Mouse (Mus musculus) frontal cortex, postnatal 14 days (tissue): Measurements from ENCODE around the gene Ndufb6.

ENCODE experiments used
- DNase-seq, 2 experiments: peaks; one replicate each; pipeline ENCODE4 v3.0.0; 2022; ENCODE audit warnings: low spot score in 2 of 2

The Ndufb6 gene

DNA sequence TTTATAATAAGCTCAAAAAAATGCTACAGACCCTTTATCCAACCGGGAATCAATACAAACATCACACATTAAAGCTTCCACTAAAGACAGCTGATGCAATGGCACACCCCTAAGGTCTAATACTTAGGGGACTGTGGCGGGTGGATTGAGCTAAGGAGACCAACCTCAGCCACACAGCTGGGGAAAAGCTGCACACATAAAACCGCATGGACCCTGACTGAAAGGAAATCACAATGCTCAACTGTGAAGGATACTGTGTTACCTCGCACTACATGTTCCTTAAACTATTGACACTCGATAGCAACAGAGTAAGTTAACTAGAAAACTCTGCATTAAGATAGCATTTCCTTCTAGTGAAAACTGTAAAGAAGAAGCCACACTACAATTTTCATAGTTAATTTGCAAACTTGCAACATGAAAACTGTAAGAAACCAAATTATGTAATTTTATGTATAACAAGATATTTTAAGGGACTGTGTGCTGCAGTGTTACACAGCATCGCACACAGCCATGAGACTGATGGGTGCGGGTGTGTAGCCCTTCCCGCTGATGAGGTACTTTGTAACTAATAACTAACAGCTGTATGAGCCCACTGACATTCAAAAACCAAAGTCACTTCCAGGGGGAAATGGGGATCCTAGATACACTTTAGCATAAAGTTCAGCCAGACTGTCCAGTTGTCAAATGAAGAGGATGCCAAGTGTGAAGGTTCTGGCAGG is 24.7 kb downstream of the Ndufb6 start:
- no peak for DNase-seq

DNA sequence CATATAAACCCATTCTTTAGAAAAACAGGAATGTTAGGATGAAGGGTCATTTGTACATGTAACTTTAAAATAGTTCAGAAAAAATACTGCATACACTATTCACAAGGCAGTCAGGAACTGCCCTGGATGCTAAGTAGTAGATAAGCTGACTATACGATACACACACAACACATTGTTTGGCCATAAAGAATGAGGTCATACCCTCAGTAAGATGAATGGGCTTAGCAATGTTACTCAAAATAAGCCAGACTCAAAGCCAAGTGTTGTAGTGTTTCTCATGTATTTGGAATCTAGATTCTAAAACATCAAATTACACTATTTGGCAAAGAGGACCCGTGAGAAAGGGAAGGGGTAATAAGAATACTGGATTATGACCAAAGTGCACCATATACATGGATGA is 25.5 kb downstream of the Ndufb6 start:
- DNase-seq, result no peak

GRCm38 (mm10) chr4:40250984-40251383 is 28.2 kb downstream of the Ndufb6 start:
- DNase-seq, result no peak

DNA sequence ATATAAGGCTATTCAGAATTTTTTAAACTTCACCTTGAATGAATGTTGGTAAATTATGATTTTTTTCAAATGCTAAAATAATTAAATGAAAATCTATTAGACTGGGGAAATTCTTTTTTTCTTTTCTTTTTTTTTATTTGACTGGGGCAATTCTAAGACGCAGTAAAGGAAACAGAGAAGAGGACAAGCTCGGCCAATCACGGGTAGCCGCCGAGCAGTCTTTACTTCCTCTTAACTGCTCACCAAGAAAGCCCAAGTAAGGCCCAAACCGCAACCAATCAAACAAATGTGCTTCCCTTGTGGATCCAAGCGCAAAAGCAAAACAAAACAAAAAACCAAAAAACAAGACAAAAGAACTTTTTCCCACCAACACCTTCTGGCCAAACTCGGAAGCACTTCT is 35.2 kb downstream of the Ndufb6 start:
- DNase-seq, result no peak

DNA sequence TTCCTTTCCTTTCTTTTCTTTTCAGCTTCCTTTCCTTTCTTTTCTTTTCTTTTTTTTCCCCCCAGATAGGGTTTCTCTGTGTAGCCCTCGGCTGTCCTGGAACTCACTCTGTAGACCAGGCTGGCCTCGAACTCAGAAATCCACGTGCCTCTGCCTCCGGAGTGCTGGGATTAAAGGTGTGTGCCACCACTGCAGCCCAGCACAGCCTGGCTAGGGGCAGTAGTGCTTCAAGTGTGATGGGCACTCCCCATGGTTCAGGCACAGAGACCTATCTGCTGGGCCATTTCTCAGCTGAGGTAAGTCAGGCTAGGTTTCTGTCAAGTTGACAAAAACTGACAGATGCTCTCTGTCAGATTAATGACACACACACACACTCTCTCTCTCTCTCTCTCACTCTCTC is 36.2 kb downstream of the Ndufb6 start:
- no peak for DNase-seq

GRCm38 (mm10) chr4:40241928-40242327 is 37.3 kb downstream of the Ndufb6 start:
- DNase-seq, result no peak

DNA sequence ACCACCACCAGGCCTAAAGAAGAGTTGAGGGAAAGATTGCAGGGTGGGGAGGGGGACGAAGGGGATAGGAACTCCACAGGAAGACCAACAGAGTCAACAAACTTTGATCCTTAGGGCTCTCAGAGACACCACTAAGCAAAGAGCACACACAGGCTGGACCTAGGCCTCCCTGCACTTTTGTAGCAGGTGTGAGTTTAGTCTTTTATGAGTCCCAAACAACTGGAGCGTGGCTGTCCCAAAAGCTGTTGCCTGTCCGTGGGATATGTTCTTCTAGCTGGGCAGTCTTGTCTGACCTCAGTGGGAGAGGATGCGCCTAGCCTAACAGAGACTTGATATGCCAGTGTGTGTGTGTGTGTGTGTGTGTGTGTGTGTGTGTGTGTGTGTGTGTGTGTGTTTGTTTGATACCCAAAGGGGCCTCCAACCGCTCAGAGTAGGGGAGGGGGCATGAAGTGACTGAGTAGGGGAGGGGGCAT is 38.9 kb downstream of the Ndufb6 start:
- no peak for DNase-seq

- DNase-seq, result no peak
Measured at GRCm38 (mm10) chr4:40239409-40240271, 39.6 kb downstream of the Ndufb6 start, which contains the start of gene Ddx58. Gene Ddx58 (minus strand): TSS chr4:40239828.

DNA sequence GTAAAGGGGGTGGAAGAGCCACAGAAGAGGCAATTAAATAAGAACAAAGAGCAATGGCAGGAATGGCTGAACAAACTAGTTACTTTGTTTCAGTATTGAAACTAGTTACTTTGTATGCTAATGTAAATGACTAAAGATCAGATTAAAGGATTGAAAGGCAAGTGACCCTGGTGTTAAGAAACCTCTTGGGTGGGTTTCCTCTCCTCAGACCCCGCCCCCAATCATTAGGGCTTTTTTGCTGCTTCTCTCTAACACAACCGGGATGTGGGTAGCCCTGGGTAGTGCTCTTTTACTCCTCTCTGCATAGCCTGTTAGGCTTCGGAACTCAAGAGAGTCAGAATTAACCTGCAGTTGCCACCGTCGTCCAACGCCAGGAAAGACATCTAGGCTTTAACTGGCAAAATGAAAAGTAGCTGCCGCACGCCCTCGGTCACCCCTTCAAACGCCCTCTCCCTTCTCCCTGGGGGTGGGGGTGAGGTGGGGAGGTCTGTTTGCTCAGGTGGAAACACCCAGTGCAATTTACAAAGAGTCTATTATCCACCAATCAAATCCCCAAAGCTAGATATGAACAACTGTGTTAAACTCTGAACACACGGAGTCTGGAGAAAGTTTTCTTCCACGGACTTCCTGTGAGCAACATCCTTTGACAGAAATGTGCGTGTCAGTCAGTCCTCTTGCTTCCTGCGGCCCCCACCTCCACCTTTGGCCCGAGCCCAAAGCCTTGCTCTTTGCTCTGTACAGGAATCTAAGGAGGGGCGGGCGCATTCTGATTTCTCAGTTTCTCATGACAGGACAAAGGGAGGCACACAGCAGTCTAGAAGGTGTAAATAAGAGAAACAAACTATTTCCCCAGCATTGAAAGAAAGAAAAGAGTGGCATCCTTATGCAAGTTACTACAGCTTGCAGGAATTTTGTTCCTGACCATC is 40.5 kb downstream of the Ndufb6 start:
- no peak for DNase-seq

DNA sequence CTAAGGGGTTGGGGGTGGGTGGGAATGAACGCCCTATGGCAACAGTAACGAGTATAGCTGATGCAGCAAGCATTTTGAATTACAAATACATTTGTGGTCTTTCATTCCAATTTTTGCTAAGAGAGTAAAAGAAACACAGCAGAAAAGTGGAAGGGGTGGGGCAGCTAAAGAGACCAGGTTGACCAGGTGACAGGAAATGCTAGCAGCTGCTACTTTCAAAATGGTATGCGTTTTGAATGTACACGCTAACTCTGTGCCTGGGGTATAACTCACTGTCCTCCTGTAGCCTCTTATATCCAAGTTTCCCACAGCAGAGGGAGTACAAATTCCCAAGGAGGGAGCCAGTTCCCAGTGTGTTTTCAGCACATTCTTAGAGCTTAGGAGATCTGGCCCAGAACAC is 42.4 kb downstream of the Ndufb6 start:
- no peak for DNase-seq

GRCm38 (mm10) chr4:40234256-40234655 is 45.0 kb downstream of the Ndufb6 start:
- DNase-seq, result no peak

- no peak for DNase-seq
Measured at GRCm38 (mm10) chr4:40233062-40233664, 46.1 kb downstream of the Ndufb6 start.

DNA sequence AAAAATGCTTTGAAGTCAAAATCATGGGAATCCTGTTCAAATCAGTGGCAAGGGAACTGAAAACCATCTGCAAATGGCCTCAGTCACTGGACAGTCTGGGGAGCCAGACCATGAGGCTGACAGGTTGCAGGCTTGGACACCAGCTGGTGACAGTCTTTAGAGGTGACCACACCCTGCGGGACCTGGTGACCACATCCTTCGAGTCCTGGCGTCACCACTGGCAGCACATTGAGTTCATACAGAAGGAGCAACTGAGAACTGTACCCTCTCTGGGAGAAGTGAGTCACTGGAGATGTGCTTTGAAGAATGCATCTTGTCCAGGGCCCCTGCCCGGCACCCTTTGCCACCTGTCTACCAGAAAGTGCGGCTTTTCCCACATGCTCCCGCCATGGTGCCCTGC is 49.5 kb downstream of the Ndufb6 start:
- no peak for DNase-seq

- DNase-seq, result no peak
Measured at GRCm38 (mm10) chr4:40227886-40228285, 51.3 kb downstream of the Ndufb6 start.

- DNase-seq, result no peak
Measured at GRCm38 (mm10) chr4:40227131-40227530, 52.1 kb downstream of the Ndufb6 start.

DNA sequence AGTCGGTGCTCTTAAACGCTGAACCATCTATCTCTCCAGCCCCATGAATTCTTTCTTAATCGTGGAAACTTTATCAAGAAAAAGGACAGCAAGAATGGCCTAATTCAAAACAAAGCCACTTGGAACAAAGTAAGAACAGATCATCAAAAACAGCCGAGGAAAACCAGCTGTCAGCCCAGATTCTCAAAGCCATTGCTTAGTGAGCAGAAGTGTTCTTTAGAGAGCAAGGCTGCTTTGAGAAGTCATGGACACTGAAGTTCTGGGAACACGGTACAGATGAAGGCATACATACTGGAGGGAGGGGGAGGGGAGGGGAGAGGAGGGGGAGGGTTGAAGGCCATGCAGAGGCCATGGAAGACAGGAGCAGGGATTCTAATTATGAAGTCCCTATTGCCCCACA is 53.1 kb downstream of the Ndufb6 start:
- DNase-seq, result no peak

- no peak for DNase-seq
Measured at GRCm38 (mm10) chr4:40221876-40222585, 57.2 kb downstream of the Ndufb6 start.

DNA sequence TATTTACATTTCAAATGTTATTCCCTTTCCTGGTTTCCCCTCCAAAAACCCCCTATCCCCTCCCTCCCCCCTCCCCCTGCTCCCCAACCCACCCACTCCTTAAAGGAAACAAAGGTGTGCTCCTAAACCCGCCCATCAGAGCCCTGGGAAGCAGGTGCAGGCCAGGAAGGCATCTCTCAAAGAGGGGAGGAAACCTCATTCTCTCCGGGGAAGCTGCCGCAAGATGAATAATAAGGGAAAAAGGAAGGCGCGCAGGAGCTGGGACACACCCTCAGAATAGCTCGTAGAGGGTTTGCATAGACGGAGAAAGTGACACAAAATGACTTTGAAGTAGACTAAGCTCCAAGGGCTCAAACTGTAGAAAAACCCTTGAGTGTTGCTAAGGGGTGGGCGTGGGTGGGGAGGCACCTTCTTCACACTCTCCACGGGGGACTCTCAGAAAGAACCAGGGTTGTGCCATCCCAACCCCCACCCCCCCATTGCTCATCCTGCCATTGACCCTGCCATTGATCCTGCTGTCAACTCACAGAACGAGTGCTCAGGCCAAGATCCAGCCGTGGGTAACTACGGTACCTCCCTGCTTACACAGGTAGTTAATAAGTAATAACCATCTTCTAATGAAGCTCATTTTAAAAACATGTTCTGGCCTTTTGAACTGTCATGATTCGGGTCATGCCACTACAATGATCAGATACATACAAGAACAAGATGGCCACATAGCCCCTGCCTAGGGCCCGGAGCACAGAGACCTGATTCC is 58.0 kb downstream of the Ndufb6 start:
- no peak for DNase-seq
